Mouse (Mus musculus) Patski (cell line): ENCODE data around the gene Nnat. TPM values are rescaled to one million over a fixed set of nuclear protein-coding genes. Genes with fewer than 3 reads are reported as not detected.

ENCODE experiments used
- ATAC-seq: fragments of 100-300 bp; one replicate; pipeline ENCODE4 v1.8.0; 2021
- CTCF ChIA-PET: fragments of 350-600 bp; sonication (Branson Sonifier 250); formaldehyde crosslinking; loops from one replicate; lab custom pipeline; 2022; ENCODE audit warnings: inconsistent platforms; lab: Charles Lee
- POLR2A ChIA-PET: fragments of 350-600 bp; sonication (Branson Sonifier 250); formaldehyde crosslinking; loops from one replicate; lab custom pipeline; 2022; ENCODE audit warnings: antibody characterized with exemption, inconsistent platforms; lab: Charles Lee
- DNase-seq: peaks from one replicate; pipeline ENCODE4 v3.0.0-alpha.2; 2011; ENCODE audit warnings: low read depth, low spot score
- H3K27me3 ChIP-seq: fragments of 371-371 bp; one replicate; pipeline ENCODE4 v1.5.1; 2021
- CTCF ChIP-seq: fragments of 100-300 bp; IDR thresholded peaks from one replicate; pipeline ENCODE4 v1.5.1; 2021
- in situ Hi-C: fragments of 300-500 bp; cut with MboI; formaldehyde crosslinking; loops from 3 replicates; pipeline ENCODE4 v1.11.1; 2018; ENCODE audit warnings: low pct_unique_long_range_greater_than_20kb, mixed read lengths
- polyA plus RNA-seq: library from polyadenylated mRNA; unstranded; gene quantifications from one replicate; pipeline ENCODE4 v1.2.3, GENCODE M21; 2021

The Nnat gene
- 2.2 TPM for polyA plus RNA-seq

DNA sequence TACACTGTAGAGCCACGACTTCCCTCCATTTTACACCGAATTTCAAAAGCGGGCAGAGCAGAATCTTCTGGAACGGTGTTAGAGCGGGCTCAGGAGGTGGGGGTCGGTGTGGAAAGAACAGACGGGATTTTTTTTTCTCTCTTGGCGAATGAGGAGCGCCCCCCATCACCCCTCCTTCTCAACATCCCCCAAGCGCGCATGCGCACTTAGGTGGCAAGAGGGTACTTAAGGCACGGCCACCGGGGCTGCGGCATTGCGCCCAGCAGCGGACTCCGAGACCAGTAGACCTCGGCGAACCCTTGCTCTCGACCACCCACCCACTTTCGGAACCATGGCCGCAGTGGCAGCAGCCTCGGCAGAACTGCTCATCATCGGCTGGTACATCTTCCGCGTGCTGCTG, at the start of gene Nnat:
Gene Nnat, plus strand, starts transcription at position 221 of the 400 bp plus-strand sequence.
- POLR2A ChIA-PET, result no interaction called here
- ATAC-seq (no peak), DNase-seq (no peak)
- TF ChIP-seq CTCF, result no peak
- CTCF ChIA-PET, result no interaction called here
- H3K27me3 ChIP-seq, result no peaks in the 10 kb centered on the region
- in situ Hi-C loops, result no loop called here

DNA sequence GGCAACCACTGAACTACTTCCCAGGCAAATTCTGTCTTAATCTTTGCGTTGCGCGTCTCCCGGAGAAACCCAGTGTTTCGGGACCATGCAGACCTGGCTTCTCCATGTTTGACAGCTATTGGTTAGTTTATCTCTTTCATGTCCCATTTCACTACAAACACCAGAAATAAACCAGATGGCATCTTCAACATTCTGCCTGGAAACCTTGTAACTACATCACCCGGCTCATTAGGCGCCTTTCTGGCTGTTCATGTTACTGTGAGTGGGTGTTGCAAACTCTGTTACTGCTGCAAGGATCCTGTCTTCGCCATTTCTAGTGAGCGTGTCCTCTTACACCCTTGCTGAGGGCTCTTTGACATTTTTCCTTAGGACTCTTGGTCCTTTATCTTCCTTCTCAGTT, 47.0 kb upstream of the Nnat start:
- no peak for TF ChIP-seq CTCF
- no peaks in the 10 kb centered on the region for H3K27me3 ChIP-seq
- ATAC-seq, result no peak
- in situ Hi-C loops, result no loop called here
- no peak for DNase-seq
- ChIA-PET CTCF (no interaction called here), POLR2A (no interaction called here)

DNA sequence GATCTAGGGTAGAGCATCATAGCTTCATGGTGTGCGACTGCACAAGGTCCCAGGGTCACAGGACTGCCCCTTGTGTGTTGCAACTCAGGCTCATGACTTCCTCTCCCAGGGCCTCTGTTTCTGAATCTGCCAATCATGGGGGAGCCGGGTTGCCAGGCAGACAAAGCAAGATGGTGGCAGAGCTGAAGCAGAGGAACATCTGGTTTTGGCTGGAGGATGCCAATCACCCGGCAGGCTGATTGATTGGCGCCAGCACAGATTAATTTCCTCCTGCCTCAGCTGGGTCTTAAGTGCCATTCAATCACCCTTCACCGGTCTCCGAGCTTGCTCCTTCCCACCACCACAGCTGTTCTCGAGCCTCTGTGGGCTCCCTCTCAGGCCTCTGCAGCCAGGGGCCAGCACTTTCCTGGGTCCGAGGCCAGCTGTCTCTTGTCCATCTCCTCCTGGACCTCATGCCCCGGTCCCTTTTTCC, 46.1 kb upstream of the Nnat start:
- ATAC-seq, result no peak
- ChIA-PET CTCF (no interaction called here), POLR2A (no interaction called here)
- no peak for DNase-seq
- in situ Hi-C loops, result no loop called here
- no peak for TF ChIP-seq CTCF
- no peaks in the 10 kb centered on the region for H3K27me3 ChIP-seq

DNA sequence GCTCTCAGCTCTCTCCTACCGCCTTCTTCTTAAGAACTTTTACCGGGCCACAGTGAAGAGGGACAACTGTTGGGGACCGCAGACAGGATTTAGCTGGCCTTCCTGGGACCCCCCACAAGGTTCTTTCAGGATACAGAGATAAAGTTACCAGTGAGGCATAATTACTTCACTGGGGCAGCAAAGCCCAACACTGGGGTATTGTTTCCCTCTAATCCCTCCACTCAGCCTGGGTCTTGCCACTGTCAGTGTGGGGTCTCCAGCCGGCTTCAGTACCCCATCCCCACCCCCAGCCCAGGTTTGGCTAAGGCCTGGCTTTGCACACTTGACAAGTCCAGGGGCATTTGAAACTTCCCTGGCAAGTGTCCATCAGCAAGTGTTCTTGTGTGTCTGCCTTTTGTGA, 45.5 kb upstream of the Nnat start:
- CTCF ChIA-PET, result no interaction called here
- ATAC-seq (no peak), DNase-seq (no peak)
- H3K27me3 ChIP-seq, result peaks cover 4% of the 10 kb centered on the region
- in situ Hi-C loops, result no loop called here
- POLR2A ChIA-PET, result no interaction called here
- no peak for TF ChIP-seq CTCF

DNA sequence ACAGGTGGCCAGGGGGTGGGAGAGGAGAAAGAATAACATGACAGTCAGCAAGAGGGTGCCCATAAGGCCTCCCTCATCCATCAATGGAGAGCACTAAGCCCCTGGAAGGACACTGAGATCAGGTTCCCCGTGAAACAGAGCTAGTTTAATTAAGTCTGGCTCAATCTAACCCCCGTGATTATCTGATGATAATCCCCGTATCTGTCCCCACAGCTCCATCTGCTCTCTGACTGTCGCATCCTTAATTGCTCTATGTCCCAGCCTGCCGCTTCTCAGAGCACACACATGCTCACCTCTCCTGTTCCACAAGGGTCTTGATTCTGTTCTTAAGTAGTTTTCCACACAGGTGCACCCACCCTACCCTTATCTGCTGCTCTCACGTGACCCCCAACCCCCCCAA, 42.4 kb upstream of the Nnat start:
- DNase-seq, result no peak
- in situ Hi-C loops, result no loop called here
- POLR2A ChIA-PET, result no interaction called here
- TF ChIP-seq CTCF, result no peak
- ATAC-seq, result no peak
- CTCF ChIA-PET, result no interaction called here
- H3K27me3 ChIP-seq, result peaks cover 8% of the 10 kb centered on the region

DNA sequence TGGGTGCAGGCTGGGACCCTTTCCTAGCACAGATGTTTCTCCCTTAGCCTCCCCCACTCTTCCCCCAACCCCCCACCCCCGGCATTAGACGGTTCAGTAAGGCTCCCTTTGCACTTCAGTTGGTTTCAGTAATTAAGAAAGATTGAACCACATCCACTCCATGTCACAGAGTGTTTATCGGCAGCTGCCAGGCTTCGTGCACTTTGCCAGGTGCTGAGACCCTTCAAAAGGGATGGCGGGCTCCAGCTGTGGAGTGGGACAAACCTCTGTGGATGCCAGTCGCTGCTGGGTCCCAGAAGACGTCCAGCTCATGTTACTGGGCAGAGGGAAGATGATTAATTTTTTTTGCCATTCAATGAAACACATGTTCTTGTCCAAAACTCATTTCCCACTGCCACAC, 41.4 kb upstream of the Nnat start:
- ATAC-seq (no peak), DNase-seq (no peak)
- CTCF ChIA-PET, result no interaction called here
- in situ Hi-C loops, result no loop called here
- no peak for TF ChIP-seq CTCF
- POLR2A ChIA-PET, result no interaction called here
- H3K27me3 ChIP-seq, result peaks cover 12% of the 10 kb centered on the region

DNA sequence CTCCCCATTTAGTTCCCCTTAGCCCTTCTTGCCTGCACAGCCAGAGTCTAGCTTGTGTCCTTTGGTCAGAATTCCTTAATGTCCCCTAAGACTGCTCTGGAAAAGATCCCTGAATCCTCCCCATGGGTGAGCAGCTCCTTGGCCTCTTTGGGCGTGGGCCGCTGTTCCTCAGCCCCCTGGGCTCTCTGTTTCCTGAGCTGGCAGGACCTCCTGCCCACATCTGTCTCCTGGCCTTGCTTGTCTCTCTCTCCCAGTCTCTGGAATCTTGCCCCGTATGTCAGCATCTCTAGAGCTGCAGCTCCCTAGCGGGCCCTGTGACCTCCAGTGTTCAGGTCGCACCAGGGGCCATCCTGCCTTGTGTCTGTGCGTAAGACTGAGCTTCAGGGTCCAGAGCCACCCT, 40.4 kb upstream of the Nnat start:
- H3K27me3 ChIP-seq, result peaks cover 12% of the 10 kb centered on the region
- ChIA-PET POLR2A (no interaction called here), CTCF (no interaction called here)
- DNase-seq, result no peak
- in situ Hi-C loops, result no loop called here
- TF ChIP-seq CTCF, result no peak
- ATAC-seq, result no peak

DNA sequence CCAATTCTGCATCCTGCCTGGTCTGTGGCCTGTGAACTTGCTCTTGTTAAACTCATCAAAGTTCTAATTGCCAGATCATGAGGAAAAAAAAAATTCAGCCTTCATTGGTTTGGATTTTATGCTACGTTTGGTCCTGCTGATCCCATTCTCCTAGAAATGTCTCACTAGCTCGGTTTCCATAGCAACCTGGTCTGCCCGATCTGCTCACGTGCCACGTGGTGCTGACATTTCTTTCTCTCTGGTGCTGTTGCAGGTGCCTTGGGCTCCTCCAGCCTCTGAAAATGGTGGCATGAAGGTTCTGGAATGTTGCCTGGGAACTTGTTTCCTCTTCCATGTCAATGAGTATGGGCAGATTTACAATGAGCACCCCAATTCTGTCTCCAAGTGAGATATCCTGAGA, 39.4 kb upstream of the Nnat start:
- peaks cover 19% of the 10 kb centered on the region for H3K27me3 ChIP-seq
- no peak for TF ChIP-seq CTCF
- no peak for DNase-seq
- ChIA-PET POLR2A (no interaction called here), CTCF (no interaction called here)
- in situ Hi-C loops, result no loop called here
- no peak for ATAC-seq

DNA sequence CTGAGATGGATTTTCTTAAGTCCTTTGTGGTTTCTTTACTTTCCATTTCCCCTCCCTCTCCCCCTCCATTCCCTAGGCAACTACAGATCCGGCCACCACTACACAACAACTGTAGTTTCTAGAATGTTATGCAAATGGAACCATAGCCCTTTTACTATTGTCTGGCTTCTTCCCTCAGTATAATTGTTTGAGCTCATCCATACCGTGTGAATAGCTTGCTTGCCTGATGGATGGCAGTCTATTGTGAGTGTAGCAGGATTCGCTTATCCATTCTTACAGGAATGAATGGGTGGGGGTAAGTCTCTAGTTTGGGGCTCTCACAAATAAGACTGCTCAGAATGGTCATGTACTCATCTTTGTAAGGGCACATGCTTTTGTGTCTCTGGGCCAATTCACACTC, 37.3 kb upstream of the Nnat start:
- POLR2A ChIA-PET, result no interaction called here
- CTCF ChIA-PET, result no interaction called here
- peaks cover 24% of the 10 kb centered on the region for H3K27me3 ChIP-seq
- TF ChIP-seq CTCF, result no peak
- ATAC-seq (no peak), DNase-seq (no peak)
- in situ Hi-C loops, result no loop called here

DNA sequence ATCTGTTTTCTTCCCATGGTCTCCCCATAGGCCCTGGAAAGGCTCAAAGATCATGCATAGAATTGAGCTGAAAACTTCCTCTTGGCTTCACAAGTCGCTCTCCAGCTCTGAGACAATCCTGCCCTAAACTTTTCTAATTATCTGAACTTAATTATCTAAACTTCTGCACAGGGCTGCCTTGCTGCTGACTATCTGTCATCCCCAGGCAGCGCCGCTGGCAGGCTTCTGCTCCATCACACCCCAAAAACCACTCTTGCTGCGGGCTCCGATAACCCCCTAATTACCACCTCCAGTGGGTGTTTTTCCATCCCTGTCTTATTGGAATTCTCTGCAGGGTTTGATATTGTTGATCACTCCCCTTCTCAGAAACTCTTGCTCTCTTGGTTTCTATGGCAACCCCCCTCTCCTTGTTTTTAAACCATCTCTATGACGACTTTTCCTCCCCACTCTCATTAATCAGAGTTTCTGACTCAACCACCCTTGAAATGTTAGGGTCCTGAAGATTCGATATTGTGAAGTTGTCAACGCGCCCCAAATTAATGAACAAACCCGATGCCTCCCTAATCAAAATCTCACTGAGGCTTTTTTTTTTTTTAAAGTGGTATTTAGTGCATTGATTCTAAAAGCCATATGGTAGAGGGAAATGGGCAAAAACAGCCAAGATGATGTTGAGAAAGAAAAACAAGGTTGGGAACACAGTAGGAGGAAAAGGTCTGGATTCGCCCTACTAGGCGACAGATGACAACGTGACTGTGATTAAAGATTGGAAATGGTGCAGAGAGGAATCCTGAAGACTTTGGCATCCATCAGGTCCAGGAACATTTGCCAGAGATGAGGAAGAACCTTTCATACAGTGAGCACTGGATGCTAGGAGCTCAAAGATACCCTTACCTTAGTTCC, 29.6 kb upstream of the Nnat start:
- TF ChIP-seq CTCF, result no peak
- H3K27me3 ChIP-seq, result peaks cover 24% of the 10 kb centered on the region
- POLR2A ChIA-PET, result no interaction called here
- CTCF ChIA-PET, result interaction anchor here (1.2 kb wide), 1 partner anchor 12 kb away, joined by 3 read pairs; no protein-coding TSS in a partner anchor
- ATAC-seq (no peak), DNase-seq (no peak)
- in situ Hi-C loops, result no loop called here

DNA sequence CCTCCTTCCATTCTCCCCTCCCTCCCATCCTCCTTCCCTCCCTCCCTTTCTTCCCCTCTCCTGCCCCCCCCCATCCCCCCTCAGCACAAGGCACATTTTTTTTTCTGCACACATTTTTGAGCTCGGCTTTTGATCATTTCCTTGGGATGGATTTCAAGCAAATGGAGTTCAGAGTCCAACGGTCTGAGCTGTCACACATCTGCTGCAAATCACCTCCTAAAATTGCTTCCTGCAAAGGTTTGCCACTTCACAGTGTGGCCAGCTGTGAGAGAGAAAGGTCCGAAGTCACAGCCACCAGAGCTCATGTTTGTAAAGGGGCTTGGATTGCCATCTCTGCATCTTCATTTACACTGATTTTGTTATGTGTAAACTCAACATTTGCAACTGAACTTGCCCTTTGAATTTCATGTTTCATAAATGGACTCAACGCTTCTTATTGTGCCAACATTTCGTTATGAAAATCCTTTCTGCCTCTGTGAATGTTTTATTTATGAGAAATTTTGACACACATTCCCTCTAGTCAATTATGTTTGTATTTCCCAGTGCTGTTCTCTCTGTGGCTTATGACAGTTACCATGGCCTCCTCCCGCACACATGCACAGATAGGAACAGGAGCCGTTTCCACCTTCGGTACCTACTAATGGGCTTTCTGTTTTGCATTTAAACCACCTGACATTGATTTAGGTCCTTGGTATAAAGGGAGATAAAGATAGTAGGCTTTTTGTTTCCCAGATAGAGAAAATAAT, 28.0 kb upstream of the Nnat start:
- TF ChIP-seq CTCF, result no peak
- in situ Hi-C loops, result no loop called here
- CTCF ChIA-PET, result interaction anchor here (1.2 kb wide), 1 partner anchor 10 kb away, joined by 3 read pairs; no protein-coding TSS in a partner anchor
- ATAC-seq (no peak), DNase-seq (no peak)
- POLR2A ChIA-PET, result no interaction called here
- peaks cover 17% of the 10 kb centered on the region for H3K27me3 ChIP-seq
